Mouse (Mus musculus) layer of hippocampus, postnatal 36 days (tissue): ENCODE measurements at regions not wholly inside any gene's neighbourhood (a gene's known extent, or its start where the extent isn't known, plus 50 kb on each side); places are given as distances from the start of the nearest gene placed in this dataset.
"Not testable (repeated sequence)": the region's sequence is repeated elsewhere in the genome, so short reads cannot be mapped to it uniquely, and the experiment has no call there.

ENCODE experiments used
- DNase-seq, 2 experiments: peaks; one replicate each; pipeline ENCODE4 v3.0.0; 2022

- no peak for DNase-seq
Observed at GRCm38 (mm10) chr10:6182400-6182799, 260.2 kb upstream of the Rgs17 start.

- not testable (repeated sequence) for DNase-seq
Observed at GRCm38 (mm10) chr10:6164311-6164710, 242.1 kb upstream of the Rgs17 start.

GRCm38 (mm10) chr10:6156941-6157340, 234.7 kb upstream of the Rgs17 start:
- DNase-seq: no peak

GRCm38 (mm10) chr10:6134091-6134490, 211.9 kb upstream of the Rgs17 start:
- DNase-seq: no peak

DNA sequence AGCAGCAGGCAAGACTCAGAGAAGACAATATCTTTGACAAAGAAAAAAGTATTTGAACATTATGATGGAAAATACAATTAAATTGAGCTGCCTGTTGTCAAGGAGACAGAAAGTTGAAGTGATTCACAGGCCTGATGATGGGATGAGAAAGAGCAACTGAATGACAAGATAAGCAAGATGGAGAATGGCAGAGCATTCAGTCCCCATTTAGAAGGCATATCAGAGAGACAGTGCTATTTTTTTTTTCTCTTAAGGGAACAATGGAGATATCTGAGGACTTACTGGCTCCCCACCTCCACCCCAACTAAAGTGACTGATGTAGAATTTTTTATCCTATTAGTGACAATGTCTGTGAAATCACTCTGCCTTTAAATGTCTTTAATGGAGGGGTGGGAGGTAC, 202.2 kb upstream of the Rgs17 start:
- not testable (repeated sequence) for DNase-seq

DNA sequence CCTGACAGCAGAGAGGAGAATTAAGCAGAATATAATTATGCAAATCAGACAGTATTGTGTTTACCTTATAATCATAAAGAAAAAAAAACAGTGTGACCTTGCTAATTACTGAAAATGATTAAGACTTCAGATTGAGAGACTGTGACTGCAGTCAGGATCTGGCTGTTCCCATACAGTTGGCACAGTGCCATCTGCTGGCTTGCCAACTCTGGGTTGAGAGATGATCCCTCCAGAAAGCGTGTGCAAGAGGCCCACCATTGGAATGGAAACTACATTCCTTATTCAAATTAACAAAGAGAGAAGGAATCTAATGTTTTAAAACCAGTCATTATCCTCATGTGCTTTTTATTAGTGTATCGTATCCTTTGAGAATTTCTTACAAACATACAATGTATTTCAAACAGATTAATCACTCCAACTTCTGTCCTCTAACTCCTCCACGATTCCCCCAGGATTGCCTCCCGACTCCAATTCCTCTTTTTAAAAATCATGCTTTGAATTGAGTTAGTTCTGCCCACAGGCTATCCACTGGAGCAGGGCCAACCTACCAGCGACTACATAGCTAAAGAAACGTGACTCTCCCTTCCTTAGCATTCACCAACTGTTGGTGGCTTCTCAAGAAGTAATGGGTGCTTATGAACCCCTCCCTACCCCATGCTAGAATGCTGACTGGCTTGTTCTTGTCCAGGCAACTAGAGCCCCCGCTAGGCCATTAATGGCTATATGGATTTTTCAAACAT, 192.9 kb upstream of the Rgs17 start:
- peak; percentile 8 to 14 for DNase-seq
